Mouse (Mus musculus): ENCODE measurements at regions not wholly inside any gene's neighbourhood (a gene's known extent, or its start where the extent isn't known, plus 50 kb on each side); places are given as distances from the start of the nearest gene placed in this dataset.

- H3K9ac ChIP-seq: no peak overlapping the region
- no peaks in the 10 kb centered on the region for H3K9me3 ChIP-seq
- H3K27me3 ChIP-seq: no peaks in the 10 kb centered on the region
- H3K36me3 ChIP-seq: no peaks in the 10 kb centered on the region
- peaks cover 67% of the 10 kb centered on the region for H3K4me1 ChIP-seq
- no peak for ATAC-seq (ENCODE audit: insufficient number of reproducible peaks, insufficient read depth, low FRiP score, low TSS enrichment, low read depth)
- H3K27ac ChIP-seq: no peak overlapping the region
- no peak overlapping the region for H3K4me2 ChIP-seq
- WGBS: 89% methylated on average over 5 of the region's 5 CpGs
- H3K4me3 ChIP-seq: no peak overlapping the region
These were observed 65.4 kb downstream of the Irf2bpl start for GRCm38 (mm10) chr12:86819163-86819562.

GRCm38 (mm10) chr12:86818201-86818600, 66.4 kb downstream of the Irf2bpl start:
- Histone ChIP-seq H3K9ac (no peak overlapping the region), H3K9me3 (no peaks in the 10 kb centered on the region), H3K4me1 (peaks cover 57% of the 10 kb centered on the region), H3K4me3 (no peak overlapping the region), H3K36me3 (no peaks in the 10 kb centered on the region), H3K27me3 (no peaks in the 10 kb centered on the region), H3K27ac (peak overlapping the region; percentile 40; the same call in 1 of the 2 replicates), H3K4me2 (no peak overlapping the region)
- WGBS: 17% methylated on average over 2 of the region's 2 CpGs
- ATAC-seq (ENCODE audit: insufficient number of reproducible peaks, insufficient read depth, low FRiP score, low TSS enrichment, low read depth): no peak

DNA sequence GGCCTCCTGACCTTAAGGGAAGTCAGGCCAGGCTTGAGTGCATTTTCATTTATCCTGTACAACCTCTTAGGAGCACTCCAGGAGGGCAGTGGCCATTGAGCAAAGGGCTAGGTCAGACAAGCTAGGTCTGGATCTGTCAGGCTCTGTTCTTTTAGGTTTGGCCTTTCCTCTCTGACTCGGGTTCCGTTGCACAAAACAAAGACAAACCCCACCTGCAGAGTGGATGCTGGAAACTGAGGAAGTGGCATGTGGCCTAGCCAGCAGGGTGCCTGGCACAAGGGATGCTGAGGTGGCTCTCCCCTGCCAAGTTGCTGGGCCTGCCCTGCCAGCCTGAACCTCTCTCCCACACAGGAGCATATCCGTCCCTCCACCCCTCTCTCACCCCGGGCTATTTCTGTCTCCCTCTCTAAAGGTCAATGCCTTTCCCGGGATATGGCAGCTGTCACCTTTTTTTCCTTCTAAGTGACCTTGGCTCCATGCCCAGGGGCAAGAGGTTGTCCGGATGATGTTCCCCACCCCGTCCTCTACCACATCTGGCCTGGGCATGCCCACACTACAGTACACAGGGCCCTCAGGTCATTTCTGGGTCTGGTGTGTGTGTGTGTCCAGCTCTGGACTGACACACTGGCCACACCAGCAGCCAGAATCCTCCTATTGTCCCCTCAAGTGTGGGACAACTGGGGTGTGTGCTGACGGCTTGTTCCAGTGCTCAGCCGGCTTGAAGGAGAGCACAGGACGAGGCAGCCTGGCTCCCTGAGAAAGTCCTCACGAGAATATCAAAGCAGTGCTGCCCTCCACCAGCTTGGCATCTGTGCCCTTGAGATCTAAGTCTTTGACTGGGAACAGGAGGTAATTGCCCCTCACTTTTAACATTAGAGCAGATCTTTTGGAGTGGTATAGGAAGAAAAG, 67.6 kb downstream of the Irf2bpl start:
- no peaks in the 10 kb centered on the region for H3K9me3 ChIP-seq
- no peak for ATAC-seq (ENCODE audit: insufficient number of reproducible peaks, insufficient read depth, low FRiP score, low TSS enrichment, low read depth)
- peak overlapping the region; percentile 81 for H3K27ac ChIP-seq
- H3K36me3 ChIP-seq: no peaks in the 10 kb centered on the region
- WGBS: 29% methylated on average over 11 of the region's 11 CpGs
- H3K4me1 ChIP-seq: peaks cover 50% of the 10 kb centered on the region
- no peaks in the 10 kb centered on the region for H3K27me3 ChIP-seq
- no peak overlapping the region for H3K4me2 ChIP-seq
- H3K9ac ChIP-seq: no peak overlapping the region
- no peak overlapping the region for H3K4me3 ChIP-seq

DNA sequence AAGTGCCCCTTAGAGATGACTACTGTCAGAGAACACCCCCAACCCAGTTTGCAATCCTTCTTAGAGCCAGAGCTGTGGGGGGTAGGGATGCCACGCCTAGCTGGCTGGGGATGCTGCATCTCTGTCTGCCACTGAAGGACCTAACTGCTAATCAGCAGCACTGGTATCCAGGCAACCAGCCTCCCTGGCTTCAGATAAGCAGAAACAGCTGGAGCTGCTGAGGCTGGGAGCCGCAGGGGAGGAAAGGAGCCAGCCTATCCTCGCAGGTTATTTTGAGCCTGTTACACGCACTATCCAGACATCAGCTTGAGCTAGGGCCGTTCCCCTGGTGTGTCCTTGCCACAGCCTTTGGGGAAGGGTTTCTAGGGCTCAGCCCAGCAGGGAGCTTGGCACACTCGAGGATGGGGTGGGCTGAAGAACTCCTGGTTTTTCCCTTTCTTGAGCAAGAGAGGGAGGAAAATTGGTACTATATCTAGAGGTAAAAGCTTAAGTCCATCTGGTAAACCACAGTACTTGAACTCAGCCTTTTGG, 68.4 kb downstream of the Irf2bpl start:
- Histone ChIP-seq H3K4me2 (no peak overlapping the region), H3K9ac (no peak overlapping the region), H3K4me3 (no peak overlapping the region), H3K27me3 (no peaks in the 10 kb centered on the region), H3K36me3 (no peaks in the 10 kb centered on the region), H3K4me1 (peaks cover 49% of the 10 kb centered on the region), H3K9me3 (no peaks in the 10 kb centered on the region), H3K27ac (peak overlapping the region; percentile 81)
- peak; percentile 81 for ATAC-seq (ENCODE audit: insufficient number of reproducible peaks, insufficient read depth, low FRiP score, low TSS enrichment, low read depth)
- 1% methylated on average over 6 of the region's 6 CpGs for WGBS

GRCm38 (mm10) chr12:86814740-86815139, 69.9 kb downstream of the Irf2bpl start:
- H3K4me3 ChIP-seq: no peak overlapping the region
- H3K27ac ChIP-seq: no peak overlapping the region
- H3K36me3 ChIP-seq: no peaks in the 10 kb centered on the region
- ATAC-seq (ENCODE audit: insufficient number of reproducible peaks, insufficient read depth, low FRiP score, low TSS enrichment, low read depth): no peak
- 83% methylated on average over 7 of the region's 7 CpGs for WGBS
- H3K9ac ChIP-seq: no peak overlapping the region
- H3K27me3 ChIP-seq: no peaks in the 10 kb centered on the region
- H3K4me2 ChIP-seq: no peak overlapping the region
- H3K9me3 ChIP-seq: no peaks in the 10 kb centered on the region
- peaks cover 60% of the 10 kb centered on the region for H3K4me1 ChIP-seq

Data from embryonic facial prominence, embryonic 13.5 days (tissue).